Mouse (Mus musculus) macrophage (primary cell): Measurements from ENCODE around the gene Rexo1. TPM values are rescaled to one million over a fixed set of nuclear protein-coding genes. Genes with fewer than 3 reads are reported as not detected.

ENCODE experiments used
- H3K27ac ChIP-seq: fragments of 350-480 bp; formaldehyde crosslinking; 2 replicates; pipeline ENCODE4 v1.9.0; 2021
- H3K36me3 ChIP-seq: fragments of 350-480 bp; formaldehyde crosslinking; 2 replicates; pipeline ENCODE4 v1.9.0; 2021; ENCODE audit errors: inconsistent target
- H3K4me3 ChIP-seq: fragments of 350-480 bp; formaldehyde crosslinking; 2 replicates; pipeline ENCODE4 v1.9.0; 2021; ENCODE audit errors: inconsistent target
- H3K79me2 ChIP-seq: fragments of 350-480 bp; formaldehyde crosslinking; 2 replicates; pipeline ENCODE4 v1.9.0; 2021; ENCODE audit errors: inconsistent target
- WGBS: methylation state at CpG from one replicate; pipeline ENCODE4 v1.1.7; 2026; ENCODE audit warnings: inconsistent platforms; ENCODE audit not compliant: missing documents; 5-methylcytosine and 5-hydroxymethylcytosine counted together
- polyA plus RNA-seq: library from polyadenylated mRNA; stranded (reverse); fragments of 250-400 nt; gene quantifications from 3 replicates; pipeline ENCODE4 v1.2.4, GENCODE M21; 2018; ENCODE audit warnings: inconsistent platforms

Rexo1 gene
- polyA plus RNA-seq, 1 experiment from 2014 or later = 18.5 TPM

GRCm38 (mm10) chr10:80526172-80526571 lies 35.2 kb downstream of the Rexo1 start:
- no peak overlapping the region for H3K4me3 ChIP-seq
- no peaks in the 10 kb centered on the region for H3K36me3 ChIP-seq
- 43% methylated on average over 9 of the region's 9 CpGs for WGBS
- H3K79me2 ChIP-seq = no peaks in the 10 kb centered on the region
- no peak overlapping the region for H3K27ac ChIP-seq

- H3K36me3 ChIP-seq = no peaks in the 10 kb centered on the region
- no peak overlapping the region for H3K27ac ChIP-seq
- H3K79me2 ChIP-seq = no peaks in the 10 kb centered on the region
- no peak overlapping the region for H3K4me3 ChIP-seq
- WGBS = 95% methylated on average over 7 of the region's 7 CpGs
Measured at GRCm38 (mm10) chr10:80523299-80523698, 38.1 kb downstream of the Rexo1 start.

DNA sequence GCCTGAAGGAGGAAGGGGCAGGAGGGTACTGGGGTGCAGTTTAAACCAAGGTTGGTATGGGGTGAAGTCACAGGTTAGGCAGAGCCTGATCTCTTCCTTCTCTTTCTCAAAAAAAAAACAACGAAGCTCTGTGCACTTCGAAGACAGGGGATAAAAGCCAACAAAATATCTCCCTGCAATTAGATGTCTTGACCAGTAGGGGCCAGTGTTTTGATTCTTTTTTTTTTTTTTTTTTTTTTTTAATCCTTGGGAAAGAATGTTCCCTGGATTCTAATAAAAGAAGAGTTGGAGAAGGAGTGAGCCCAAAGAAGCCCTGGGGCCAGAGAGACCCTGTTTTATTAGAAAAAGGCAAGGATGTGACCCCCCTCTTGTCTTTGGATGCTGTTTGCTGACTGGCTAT lies 42.1 kb downstream of the Rexo1 start:
- H3K36me3 ChIP-seq = no peaks in the 10 kb centered on the region
- no peak overlapping the region for H3K27ac ChIP-seq
- H3K4me3 ChIP-seq = no peak overlapping the region
- no peaks in the 10 kb centered on the region for H3K79me2 ChIP-seq
- WGBS = 72% methylated on average over 2 of the region's 2 CpGs

- 17% methylated on average over 19 of the region's 19 CpGs for WGBS
Measured at GRCm38 (mm10) chr10:80513739-80514138, 47.6 kb downstream of the Rexo1 start.

DNA sequence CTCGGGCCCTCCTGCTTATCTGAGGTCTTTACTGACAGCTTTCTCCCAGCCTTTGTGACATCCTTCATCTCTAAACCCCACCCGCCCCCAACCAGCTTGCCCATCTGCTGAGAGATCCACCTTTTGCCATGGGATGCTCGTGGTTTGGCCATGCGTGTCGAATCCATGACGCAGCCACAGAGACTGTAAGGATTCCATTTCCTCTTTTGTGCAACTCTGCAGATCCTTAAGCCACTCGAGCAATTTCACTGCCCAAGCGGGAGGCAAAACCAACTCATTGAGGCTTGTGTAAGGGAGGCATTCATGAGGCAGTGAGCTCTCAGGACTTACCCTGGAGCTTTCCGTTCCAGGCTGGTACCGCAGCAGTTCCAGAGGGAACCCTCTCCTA lies 51.1 kb downstream of the Rexo1 start:
- Histone ChIP-seq H3K27ac (no peak overlapping the region), H3K4me3 (no peak overlapping the region), H3K36me3 (no peaks in the 10 kb centered on the region), H3K79me2 (no peaks in the 10 kb centered on the region)
- WGBS = 23% methylated on average over 10 of the region's 10 CpGs

More at GRCm38 (mm10) chr10:80513739-80514138, 47.6 kb downstream of the Rexo1 start:
- H3K79me2 ChIP-seq = no peaks in the 10 kb centered on the region
- no peak overlapping the region for H3K4me3 ChIP-seq
- H3K36me3 ChIP-seq = no peaks in the 10 kb centered on the region
- no peak overlapping the region for H3K27ac ChIP-seq

DNA sequence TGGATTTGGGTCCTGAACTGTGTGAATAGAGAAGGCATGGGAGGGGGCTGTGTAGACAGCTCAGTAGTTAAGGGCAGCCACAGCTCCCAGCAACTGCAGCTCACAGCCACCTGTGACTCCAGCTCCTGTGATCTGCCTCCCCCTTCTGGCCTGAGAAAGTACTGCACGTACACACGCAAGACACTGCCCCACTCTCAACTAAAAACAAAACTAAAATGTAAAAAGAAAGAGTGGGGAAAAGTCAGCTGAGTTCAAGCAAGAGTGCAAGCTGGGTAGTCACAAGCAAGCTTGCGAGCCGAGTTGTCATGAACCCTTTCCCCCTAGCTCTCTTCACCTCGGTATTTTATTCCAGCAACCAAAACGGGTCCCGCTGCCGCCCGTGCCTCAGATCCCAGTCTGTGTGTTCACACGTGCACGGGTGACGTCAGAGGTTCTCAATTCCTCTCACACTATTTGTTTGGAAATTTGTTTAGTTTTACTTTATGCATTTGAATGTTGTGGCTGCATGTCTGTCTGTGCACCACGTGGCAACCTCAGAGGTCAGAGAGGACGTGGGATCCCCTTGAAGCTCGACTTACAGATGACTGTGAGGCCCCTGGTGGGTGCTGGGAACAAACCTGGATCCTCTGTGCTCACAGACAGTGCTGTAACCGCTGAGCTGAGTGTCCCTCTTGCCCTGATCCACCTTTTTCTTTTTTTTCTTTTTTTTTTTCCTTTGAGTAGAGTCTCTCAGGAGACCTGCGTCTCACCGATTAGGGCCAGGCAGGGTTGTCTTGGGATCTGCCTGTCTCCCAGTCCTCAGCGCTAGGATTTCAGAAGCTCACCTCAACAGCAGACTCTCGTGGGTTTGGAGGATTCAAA lies 51.7 kb downstream of the Rexo1 start:
- Histone ChIP-seq H3K4me3 (peak overlapping the region; percentile 23), H3K36me3 (no peaks in the 10 kb centered on the region), H3K79me2 (no peaks in the 10 kb centered on the region), H3K27ac (no peak overlapping the region)
- 9% methylated on average over 20 of the region's 20 CpGs for WGBS

- no peaks in the 10 kb centered on the region for H3K36me3 ChIP-seq
- 0% methylated on average over 8 of the region's 11 CpGs for WGBS
- H3K79me2 ChIP-seq = no peaks in the 10 kb centered on the region
- H3K4me3 ChIP-seq = no peak overlapping the region
- H3K27ac ChIP-seq = no peak overlapping the region
Measured at GRCm38 (mm10) chr10:80506222-80506621, 55.1 kb downstream of the Rexo1 start.

- WGBS = 8% methylated on average over 9 of the region's 9 CpGs
- no peaks in the 10 kb centered on the region for H3K36me3 ChIP-seq
- no peaks in the 10 kb centered on the region for H3K79me2 ChIP-seq
- H3K4me3 ChIP-seq = no peak overlapping the region
- H3K27ac ChIP-seq = no peak overlapping the region
Measured at GRCm38 (mm10) chr10:80504724-80505123, 56.6 kb downstream of the Rexo1 start.

DNA sequence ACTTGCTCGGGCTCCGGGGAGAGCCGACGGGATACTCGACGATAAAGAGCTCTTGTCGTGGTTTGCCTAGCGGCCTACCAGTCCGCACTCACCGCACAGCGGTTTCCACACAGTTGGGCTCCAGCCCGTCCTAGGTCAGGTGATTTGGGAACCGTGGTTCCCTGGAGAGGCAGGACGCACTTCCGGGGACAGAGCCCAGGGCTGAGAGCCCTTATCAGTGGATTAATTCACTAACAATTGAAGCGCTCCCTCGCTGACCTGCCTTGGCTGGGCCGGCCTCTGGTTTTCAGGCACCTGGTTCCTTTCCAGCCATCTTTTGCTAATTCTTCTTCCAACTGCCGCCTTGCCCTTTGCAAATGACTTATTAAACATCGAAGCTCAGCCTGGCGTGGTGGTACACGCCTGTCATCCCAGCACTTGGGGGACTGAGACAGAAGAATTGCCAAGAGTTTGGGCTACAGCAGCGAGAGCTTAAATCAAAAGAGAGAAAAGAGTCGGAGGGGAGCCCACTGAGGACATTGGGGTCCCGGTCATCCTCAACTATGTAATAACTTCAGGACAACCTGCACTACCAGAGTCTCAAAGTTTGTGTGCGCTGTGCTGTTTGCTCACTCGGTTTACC lies 57.6 kb downstream of the Rexo1 start:
- Histone ChIP-seq H3K4me3 (no peak overlapping the region), H3K27ac (no peak overlapping the region), H3K79me2 (no peaks in the 10 kb centered on the region), H3K36me3 (no peaks in the 10 kb centered on the region)
- WGBS = 9% methylated on average over 27 of the region's 27 CpGs

- Histone ChIP-seq H3K4me3 (no peak overlapping the region), H3K27ac (no peak overlapping the region), H3K79me2 (no peaks in the 10 kb centered on the region), H3K36me3 (no peaks in the 10 kb centered on the region)
- 12% methylated on average over 21 of the region's 22 CpGs for WGBS
Measured at GRCm38 (mm10) chr10:80502819-80503314, 58.5 kb downstream of the Rexo1 start.

GRCm38 (mm10) chr10:80502291-80502690 lies 59.1 kb downstream of the Rexo1 start:
- Histone ChIP-seq H3K27ac (no peak overlapping the region), H3K4me3 (no peak overlapping the region), H3K36me3 (no peaks in the 10 kb centered on the region), H3K79me2 (no peaks in the 10 kb centered on the region)
- 0% methylated on average over 7 of the region's 7 CpGs for whole genome bisulfite sequencing

DNA sequence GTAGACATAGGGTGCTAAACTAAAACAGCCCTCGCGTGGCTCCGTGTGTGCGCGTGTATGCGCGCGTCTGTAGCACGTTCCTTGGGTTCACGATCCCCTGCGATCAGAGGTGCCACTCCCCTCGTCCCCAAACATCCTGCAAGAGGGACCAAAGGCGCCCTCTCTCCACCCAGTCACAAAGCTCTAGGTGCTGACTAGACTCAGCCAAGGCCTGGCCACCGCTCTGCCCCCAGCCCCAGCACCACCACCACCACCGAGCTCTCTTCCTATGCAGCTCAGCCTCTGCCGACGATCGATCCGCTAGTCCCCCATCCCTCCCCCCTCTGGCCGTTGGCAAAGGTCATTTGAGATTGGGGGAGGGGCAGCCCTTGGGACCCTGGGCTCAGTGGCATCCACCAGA lies 64.9 kb downstream of the Rexo1 start:
- H3K4me3 ChIP-seq = no peak overlapping the region
- no peaks in the 10 kb centered on the region for H3K79me2 ChIP-seq
- WGBS = 2% methylated on average over 18 of the region's 20 CpGs
- no peaks in the 10 kb centered on the region for H3K36me3 ChIP-seq
- no peak overlapping the region for H3K27ac ChIP-seq

DNA sequence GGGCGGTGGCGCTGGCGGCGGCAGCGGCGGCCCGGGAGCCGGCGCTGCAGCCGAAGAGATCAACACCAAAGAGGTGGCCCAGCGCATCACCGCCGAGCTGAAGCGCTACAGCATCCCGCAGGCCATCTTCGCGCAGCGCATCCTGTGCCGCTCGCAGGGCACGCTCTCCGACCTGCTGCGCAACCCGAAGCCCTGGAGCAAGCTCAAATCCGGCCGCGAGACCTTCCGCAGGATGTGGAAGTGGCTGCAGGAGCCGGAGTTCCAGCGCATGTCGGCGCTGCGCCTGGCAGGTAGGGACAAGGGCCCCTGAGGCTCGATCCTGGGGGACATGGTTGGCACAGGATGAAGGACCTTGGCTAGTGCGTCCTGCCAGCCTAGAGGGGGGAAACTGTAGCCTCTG lies 65.5 kb downstream of the Rexo1 start:
- H3K79me2 ChIP-seq = no peaks in the 10 kb centered on the region
- H3K4me3 ChIP-seq = no peak overlapping the region
- no peak overlapping the region for H3K27ac ChIP-seq
- 1% methylated on average over 33 of the region's 35 CpGs for WGBS
- no peaks in the 10 kb centered on the region for H3K36me3 ChIP-seq

GRCm38 (mm10) chr10:80494732-80495131 lies 66.6 kb downstream of the Rexo1 start, which contains the start of gene Onecut3:
Gene Onecut3, plus strand, starts transcription at chr10:80494835.
- Histone ChIP-seq H3K36me3 (no peaks in the 10 kb centered on the region), H3K27ac (no peak within 1 kb of the TSS), H3K4me3 (no peak within 1 kb of the TSS), H3K79me2 (no peaks in the 10 kb centered on the region)
- WGBS = under 1% methylated on average over 42 of the region's 42 CpGs
